Mouse (Mus musculus) spleen, adult 12 weeks (tissue): ENCODE results near the gene Rsrc1.
"Not testable (repeated sequence)": the region's sequence is repeated elsewhere in the genome, so short reads cannot be mapped to it uniquely, and the experiment has no call there.

Experiments used
- DNase-seq: peaks from one replicate; pipeline ENCODE4 v3.0.0; 2022; ENCODE audit warnings: low spot score

Rsrc1 gene

DNA sequence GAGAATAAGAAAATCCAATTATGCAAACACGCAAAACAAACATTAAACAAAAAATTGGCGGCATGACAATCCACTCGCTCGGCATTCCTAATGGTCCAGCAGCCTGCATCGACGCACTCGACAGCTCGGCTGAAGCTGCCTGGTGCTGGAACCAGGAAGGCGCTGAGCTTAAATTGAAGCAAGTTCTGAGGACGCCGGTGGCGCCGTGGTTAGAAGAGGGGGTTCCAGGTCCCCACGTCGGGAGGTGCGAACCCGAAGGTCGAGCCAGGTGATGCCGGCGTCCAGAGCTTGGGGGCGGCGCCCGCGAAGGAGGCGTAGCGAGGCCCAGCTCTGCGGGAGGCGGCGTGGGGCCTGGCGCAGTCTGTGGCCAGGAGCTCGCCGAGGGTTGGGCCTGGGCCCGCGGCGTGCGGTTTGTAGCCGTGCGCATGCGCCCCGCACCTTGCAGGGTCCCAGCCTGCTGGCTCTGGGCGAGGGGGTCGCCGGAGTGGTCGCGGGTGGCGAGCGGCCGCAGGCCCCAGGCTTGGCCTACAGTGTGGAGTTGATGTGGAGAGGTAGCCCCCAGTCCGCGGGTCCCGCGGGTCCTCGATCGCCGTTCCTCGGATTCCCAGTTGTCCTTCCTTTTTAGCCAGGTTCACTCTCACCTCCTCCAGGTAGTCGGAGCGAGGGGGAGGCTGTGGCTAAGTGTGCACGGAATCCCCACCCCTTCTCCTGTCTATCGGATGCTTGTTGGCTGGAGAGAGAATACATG lies 4.5 kb downstream of the Rsrc1 start:
- DNase-seq, result peak; percentile 56

DNA sequence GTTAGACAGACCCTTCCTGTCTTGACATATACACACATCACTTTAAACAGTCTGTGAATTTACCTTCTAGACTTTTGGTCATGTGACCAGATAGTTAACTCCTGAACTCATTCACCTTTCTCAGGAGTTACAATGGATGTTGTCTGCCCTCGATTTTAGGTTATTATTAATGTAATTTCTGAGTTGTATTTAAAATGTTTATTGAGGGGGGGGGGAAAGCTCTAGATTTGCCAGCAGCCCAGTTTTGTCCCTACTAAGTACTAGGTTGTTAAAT lies 5.0 kb downstream of the Rsrc1 start:
- no peak for DNase-seq

DNA sequence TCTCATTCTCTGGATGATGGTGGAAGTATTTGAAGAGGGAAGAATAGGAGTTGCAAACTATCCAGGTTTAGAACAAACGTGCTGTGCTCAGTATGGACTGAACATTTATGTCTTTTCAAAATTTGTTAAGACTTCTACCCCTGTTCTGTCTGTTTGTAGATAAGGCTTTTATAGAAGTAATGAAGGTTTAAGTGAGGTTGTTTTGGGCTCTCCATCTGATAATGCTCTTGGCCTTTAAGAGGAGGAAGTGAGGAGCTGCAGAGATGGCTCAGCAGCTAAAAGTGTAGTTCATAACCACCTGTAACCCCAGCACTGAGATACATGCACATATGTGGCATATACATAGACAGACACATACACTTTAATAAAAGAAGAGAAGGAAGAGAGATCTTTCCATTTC lies 15.6 kb downstream of the Rsrc1 start:
- no peak for DNase-seq

DNA sequence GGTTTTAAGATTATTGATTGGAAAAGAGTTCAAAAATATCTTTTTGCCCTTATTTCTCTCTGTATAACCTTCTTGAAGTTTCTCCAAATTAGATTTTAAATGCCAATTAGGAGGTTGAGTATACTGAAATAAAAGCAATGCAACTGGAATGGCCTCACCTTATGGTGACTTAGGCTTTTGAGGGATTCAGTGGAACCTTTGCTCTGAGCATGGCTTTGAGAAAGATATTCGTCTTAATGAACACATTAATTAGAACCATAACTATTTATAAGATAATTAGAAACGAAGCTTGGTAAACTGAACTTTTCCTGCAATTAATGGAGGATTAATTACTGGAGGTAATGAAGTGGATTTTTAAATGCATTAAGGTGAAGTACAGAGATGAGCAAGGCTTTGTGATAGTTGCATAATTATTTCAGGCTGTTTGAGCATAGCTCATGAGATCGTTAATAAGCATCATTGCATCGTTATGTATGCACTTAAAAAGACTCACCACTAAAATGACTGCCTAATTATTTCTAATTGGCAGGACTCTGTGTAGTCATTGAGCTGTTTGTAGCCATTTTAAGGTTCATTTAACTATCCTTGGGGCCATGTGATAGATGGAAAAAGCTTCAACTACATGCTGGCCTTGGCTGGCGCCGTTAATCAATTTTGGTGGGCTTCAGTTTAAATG lies 55.3 kb downstream of the Rsrc1 start:
- no peak for DNase-seq

DNA sequence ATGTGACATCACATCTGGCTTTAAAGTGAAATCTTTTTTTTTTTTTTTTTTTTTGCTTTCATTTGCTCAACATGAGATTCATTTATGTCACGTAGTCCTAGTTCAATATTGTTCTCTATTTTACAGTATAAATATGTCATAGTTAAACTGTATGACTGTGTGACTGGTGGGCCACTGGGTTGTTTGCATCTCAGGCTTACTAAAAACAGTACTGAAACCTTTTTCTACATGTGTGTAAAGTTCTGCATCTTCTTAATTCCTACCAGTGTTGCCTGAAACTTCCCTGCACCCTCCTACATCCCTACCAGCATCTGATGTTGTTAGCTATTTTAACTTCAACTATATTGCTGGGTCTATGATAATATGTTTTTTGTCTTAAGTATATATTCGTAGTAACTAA lies 78.6 kb downstream of the Rsrc1 start:
- no peak for DNase-seq

DNA sequence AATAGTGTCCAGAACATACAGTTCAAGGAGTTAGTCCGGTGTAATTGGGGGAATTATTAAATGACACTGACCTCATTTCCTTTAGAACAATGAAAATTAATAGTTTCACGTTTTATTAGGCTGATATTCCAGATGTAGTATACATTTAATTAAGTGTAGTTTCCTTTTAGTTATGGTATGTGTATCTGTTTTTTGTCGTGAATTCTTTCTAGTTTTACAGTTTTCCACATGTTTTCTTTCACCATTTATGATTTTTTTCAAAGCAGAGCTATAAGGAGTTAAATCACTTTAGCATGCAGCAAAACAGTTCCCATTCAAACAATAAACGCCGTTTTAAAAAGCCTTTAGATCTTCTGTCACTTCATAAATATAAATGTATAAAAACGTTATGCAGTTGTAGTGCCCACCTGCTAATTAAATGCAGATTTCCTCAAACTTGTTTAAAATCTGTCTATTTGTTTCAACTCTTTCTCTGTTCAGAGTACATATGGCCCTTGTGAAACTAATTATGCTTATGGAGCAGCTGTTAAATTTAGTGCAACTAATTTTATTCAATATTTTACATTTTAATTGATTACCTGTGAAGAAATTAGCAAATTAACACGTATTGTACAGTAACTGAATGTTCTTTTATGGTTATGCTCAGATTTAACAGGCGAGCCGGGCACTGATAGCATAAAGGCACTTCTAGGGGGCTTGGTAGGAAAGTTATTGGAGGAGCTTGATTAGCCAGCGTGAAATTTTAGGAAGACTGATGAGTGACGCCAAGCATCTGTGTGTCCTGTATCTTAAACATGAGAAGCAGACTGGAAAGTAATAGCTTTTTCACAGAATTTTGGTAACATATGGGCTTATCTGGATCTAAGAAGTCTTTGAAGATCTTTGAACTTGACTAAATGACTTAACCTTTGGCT lies 89.6 kb downstream of the Rsrc1 start:
- DNase-seq, result no peak

DNA sequence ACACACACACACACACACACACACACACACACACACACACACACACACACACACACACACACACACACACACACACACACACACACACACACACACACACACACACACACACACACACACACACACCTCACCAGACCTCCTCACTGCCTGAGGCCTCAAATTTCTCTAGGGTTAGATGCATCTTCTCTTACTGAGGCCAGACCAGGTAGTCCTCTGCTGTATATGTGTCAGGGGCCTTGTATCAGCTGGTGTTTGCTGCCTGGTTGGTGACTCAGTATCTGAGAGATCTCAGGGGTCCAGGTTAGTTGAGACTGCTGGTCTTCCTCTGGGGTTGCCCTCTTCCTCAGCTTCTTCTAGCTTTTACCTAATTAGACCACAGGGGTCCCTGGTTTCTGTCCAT lies 92.5 kb downstream of the Rsrc1 start:
- not testable (repeated sequence) for DNase-seq

GRCm38 (mm10) chr3:67075484-67075883 lies 94.3 kb downstream of the Rsrc1 start:
- DNase-seq, result no peak

- no peak for DNase-seq
Observed at GRCm38 (mm10) chr3:67084742-67085141, 103.6 kb downstream of the Rsrc1 start.

GRCm38 (mm10) chr3:67108428-67108827 lies 127.2 kb downstream of the Rsrc1 start:
- no peak for DNase-seq

DNA sequence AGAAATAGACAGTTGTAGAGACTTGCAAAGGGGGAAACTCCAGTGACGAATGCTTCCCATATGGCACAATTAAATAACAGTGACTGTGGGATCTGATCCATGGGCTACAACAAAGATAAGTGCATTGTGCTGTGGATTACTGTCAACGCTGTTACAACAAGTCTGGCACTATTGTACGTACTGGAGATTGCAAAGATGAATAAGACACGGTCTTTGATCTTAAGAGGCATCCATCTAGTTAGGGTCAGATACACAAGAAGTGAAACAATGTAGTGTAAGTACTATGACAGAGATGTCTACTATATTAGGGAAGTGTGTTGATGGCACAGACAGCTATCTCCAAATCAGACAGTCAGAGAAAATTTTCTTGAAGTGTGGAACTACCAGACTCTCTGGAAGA lies 135.1 kb downstream of the Rsrc1 start:
- DNase-seq, result no peak

DNA sequence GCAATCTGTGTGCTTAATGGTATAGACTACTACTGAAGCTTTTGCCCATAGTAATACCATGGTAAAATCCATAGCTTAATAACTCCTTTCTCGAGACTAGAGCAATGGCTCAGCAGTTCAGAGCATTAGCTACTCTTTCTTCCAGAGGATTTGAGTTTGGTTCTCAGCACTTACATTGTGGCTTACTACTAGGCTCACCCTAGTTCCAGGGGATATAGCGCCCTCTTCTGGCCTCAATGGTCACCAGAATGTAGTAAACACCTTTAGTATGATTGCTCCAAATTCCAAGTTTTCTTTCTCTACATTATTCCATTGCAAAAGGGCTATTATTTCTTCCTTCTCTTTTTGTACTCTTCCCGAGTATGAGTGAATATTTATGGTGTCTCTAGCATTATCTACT lies 151.3 kb downstream of the Rsrc1 start:
- DNase-seq, result no peak

DNA sequence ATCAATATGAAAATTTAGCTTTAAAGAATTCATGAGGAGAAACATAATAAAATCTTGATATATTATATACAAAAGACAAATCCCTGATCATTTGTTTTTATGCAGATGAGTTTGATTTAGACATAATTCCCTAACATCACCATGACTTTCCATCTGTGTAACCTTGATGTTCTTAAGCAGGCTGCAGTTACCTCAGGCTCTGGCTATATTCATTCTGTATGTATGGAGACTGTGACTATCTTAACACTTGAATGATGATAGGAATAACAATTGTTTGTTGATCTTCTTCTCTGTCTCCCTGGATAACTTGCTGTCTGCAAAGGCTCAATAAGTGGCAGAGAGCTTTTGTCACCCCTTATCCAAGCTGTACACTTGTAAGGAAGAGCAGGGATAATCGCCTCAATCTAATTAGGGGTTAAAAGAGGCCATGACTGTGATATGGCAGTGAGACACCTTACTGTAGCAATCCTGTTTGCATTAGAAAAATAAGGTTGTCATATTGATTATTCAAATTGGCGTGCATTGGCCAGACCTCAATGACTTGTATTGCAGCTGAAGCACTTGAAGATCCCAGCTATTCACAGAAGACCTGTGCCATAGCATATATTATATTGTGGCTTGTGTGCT lies 154.7 kb downstream of the Rsrc1 start:
- no peak for DNase-seq

- no peak for DNase-seq
Observed at GRCm38 (mm10) chr3:67144952-67145351, 163.8 kb downstream of the Rsrc1 start.

DNA sequence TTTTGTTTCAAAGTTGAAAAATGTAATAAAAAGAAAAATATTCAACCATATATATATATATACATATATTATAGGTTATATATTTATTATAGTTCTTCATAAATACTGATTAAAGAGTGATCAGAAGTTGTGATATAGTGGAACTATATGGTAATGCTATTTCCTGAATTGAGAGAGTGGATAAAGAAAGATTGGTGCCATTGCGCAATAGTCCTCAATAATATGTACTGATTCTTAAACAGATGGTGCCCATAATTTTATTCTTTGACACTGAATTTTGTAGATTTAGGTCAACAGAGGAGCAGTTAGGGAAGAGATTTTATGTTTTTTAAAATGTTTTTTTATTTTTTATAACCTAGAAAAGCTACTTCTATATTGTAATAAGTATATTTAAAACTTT lies 165.1 kb downstream of the Rsrc1 start:
- DNase-seq, result no peak

GRCm38 (mm10) chr3:67147246-67147645 lies 166.1 kb downstream of the Rsrc1 start:
- no peak for DNase-seq

GRCm38 (mm10) chr3:67197179-67197578 lies 216.0 kb downstream of the Rsrc1 start:
- DNase-seq, result no peak

- DNase-seq, result no peak
Observed at GRCm38 (mm10) chr3:67213047-67213457, 231.9 kb downstream of the Rsrc1 start.

- DNase-seq, result no peak
Observed at GRCm38 (mm10) chr3:67232617-67233241, 251.5 kb downstream of the Rsrc1 start.

- DNase-seq, result not testable (repeated sequence)
Observed at GRCm38 (mm10) chr3:67242451-67242850, 261.3 kb downstream of the Rsrc1 start.

DNA sequence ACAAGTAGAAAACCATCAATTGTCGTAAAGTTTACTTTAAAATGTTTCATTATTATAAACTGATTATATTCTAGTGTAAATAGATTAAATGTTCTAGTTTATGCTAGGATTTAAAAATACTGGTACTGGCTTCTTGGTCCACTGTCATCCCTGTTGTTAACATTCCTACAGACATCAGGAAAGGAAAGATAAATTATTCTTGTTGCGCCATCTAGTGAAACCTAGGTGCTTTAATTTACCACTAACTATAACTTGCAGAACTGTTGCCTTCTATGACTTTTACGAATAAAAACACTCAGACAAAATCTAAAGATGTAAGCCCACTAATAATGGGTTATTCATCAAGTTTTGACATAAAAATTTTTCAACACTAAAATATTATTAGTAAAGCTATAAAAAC lies 286.3 kb downstream of the Rsrc1 start:
- no peak for DNase-seq

- no peak for DNase-seq
Observed at GRCm38 (mm10) chr3:67279781-67280180, 298.6 kb downstream of the Rsrc1 start.
